Mouse (Mus musculus): ENCODE data around the gene Kntc1. TPM values are rescaled to one million over a fixed set of nuclear protein-coding genes. Genes with fewer than 3 reads are reported as not detected.

Gene Kntc1
- 2.1 TPM for polyA plus RNA-seq (2014; fragmentation: Illumina TruSeq; extraction: RNeasy Lipid Tissue Mini Kit (QIAGEN cat#74804); ENCODE audit: low read depth, low replicate concordance)

DNA sequence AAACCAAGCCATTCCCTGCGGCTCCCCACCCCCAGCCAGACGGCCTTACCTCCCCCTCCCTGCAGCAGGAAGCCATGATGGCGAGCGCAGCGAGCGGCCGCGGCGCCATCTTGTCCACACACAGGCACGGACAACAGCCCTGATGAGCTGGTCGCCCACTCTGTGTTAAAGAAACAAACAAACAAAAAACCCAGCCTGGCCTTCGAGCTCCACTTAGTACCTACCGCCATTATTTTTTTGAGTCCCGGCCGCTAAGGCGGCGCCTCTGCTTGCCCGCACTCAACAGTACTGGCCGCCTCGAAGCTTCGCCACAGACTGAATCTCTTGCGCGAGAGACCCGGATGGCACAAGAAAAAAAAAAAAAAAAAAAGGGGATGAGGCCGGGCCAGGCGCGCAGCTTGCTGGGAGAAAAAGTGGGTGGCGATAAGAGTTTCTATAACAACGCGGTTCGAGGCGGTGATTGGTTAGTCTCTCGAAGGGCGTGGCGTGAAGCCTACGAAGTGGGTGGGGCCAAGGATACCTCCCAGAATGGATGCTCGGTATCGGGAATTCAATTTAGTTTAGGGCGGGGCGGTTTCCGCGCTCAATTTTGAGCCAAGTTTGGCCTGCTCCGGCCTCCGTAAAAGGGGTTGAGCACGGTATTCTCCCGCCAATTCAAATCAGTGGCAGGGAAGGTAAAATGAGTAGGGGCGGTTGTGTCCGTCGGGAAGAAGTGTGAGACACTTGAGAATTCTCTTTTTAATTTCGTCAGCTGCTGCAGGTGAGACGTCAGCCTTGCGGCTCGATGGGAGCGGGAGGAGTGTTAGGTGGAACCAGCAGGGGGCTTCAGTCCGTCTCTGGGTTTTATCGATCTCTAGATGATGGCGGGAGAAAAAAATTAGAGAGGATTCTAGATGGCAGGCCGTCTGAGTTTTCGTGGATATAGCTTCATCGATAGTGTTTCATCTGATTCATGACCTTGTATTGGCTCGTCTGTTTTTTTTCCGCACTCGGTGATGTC lies at the start of gene Kntc1, which contains the start of gene Rsrc2:
TSS of gene Kntc1 (plus strand) at position 652 of the 1,000 bp plus-strand sequence.
TSS of gene Rsrc2 (minus strand) at position 350 of the 1,000 bp plus-strand sequence.

DNA sequence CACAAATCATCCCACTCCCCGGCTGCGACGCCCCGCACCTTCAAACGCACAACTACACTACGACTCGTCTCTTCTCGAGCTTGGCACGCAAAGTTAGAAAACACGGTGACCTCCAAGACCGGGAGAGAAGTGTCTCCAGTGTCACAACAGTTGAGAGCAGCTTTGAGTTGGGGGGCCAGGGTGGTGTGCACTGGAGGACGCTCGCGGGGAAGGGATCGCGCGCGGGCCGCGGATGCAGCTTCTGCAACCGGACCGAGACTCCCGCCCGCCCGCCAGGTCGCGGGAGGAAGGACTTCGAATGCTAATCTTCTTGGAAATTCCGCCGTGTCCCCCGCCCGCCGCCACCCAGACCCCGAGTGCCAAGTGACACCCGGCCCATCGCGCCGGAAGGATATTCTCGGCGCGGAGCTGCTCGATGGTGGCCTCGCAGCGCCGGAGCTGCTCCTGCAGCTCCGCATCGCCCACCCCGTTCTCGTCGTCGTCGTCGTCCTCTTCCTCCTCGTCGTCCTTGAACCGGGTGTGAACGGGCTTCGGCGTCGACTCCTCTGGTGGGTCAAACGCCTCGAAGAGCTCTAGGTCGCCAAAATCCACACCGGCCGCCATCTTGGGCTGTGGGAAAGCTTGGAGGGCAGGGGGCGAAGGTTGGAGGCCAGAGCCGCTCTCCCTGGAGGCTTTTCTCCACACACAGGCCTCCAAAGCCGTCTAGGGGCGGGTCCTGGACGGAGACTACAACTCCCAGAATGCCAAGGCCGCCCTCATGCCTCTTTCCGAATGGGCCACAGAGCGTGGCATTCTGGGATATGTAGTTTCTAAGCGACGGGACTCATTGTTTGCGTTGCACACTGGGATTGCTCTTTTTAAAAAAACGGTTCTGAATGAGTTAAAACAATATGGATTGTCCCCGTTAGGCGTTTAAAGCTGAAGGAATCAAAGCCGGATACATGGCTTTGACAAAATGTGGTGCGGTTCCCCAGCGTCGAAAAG lies 28.9 kb upstream of the Kntc1 start, which contains the start of gene Zcchc8:
TSS of gene Zcchc8 (minus strand) at position 773 of the 984 bp plus-strand sequence.

DNA sequence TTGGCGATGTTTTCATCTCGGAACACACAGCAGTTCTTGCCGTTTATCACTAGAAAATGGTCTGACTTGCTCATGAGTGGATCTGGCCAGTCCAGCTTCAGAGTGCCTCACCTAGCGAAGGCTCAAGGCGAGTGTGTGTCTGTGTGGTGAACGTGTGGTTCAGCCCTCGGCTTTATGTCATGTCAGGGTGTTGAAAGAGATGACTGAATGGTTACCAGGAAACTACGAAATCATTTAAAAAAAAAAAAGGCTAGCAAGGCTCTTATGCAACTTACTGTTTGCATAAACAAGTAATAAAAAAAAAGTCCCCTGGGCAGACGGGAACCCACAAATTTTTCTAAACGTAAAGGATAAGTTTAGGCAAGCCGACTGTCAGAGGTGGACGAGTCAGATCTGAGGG lies 115.8 kb downstream of the Kntc1 start, which contains the start of gene Hcar2:
TSS of gene Hcar2 (minus strand) at position 135 of the 400 bp plus-strand sequence.

Other genes starting within 250 kb of the Kntc1 start
- 0.57 TPM for gene B3gnt4, start 239.3 kb upstream of the Kntc1 start, polyA plus RNA-seq (2014; fragmentation: Illumina TruSeq; extraction: RNeasy Lipid Tissue Mini Kit (QIAGEN cat#74804); ENCODE audit: low read depth, low replicate concordance)
- gene Diablo, start 225.5 kb upstream of the Kntc1 start, polyA plus RNA-seq (2014; fragmentation: Illumina TruSeq; extraction: RNeasy Lipid Tissue Mini Kit (QIAGEN cat#74804); ENCODE audit: low read depth, low replicate concordance) = 55.7 TPM
- gene Gm49027, start 224.2 kb upstream of the Kntc1 start, polyA plus RNA-seq (2014; fragmentation: Illumina TruSeq; extraction: RNeasy Lipid Tissue Mini Kit (QIAGEN cat#74804); ENCODE audit: low read depth, low replicate concordance) = not detected
- gene Vps33a, start 176.7 kb upstream of the Kntc1 start, polyA plus RNA-seq (2014; fragmentation: Illumina TruSeq; extraction: RNeasy Lipid Tissue Mini Kit (QIAGEN cat#74804); ENCODE audit: low read depth, low replicate concordance) = 25.4 TPM
- 39.3 TPM for gene Clip1, start 65.1 kb upstream of the Kntc1 start, polyA plus RNA-seq (2014; fragmentation: Illumina TruSeq; extraction: RNeasy Lipid Tissue Mini Kit (QIAGEN cat#74804); ENCODE audit: low read depth, low replicate concordance)
- gene Zcchc8, start 28.6 kb upstream of the Kntc1 start, polyA plus RNA-seq (2014; fragmentation: Illumina TruSeq; extraction: RNeasy Lipid Tissue Mini Kit (QIAGEN cat#74804); ENCODE audit: low read depth, low replicate concordance) = 38.0 TPM
- 71.0 TPM for gene Rsrc2, start 302 bp upstream of the Kntc1 start, polyA plus RNA-seq (2014; fragmentation: Illumina TruSeq; extraction: RNeasy Lipid Tissue Mini Kit (QIAGEN cat#74804); ENCODE audit: low read depth, low replicate concordance)
- gene Hcar2, start 115.8 kb downstream of the Kntc1 start, polyA plus RNA-seq (2014; fragmentation: Illumina TruSeq; extraction: RNeasy Lipid Tissue Mini Kit (QIAGEN cat#74804); ENCODE audit: low read depth, low replicate concordance) = 8.4 TPM
- gene Hcar1, start 130.3 kb downstream of the Kntc1 start, polyA plus RNA-seq (2014; fragmentation: Illumina TruSeq; extraction: RNeasy Lipid Tissue Mini Kit (QIAGEN cat#74804); ENCODE audit: low read depth, low replicate concordance) = 29.5 TPM
- gene Denr, start 157.5 kb downstream of the Kntc1 start, polyA plus RNA-seq (2014; fragmentation: Illumina TruSeq; extraction: RNeasy Lipid Tissue Mini Kit (QIAGEN cat#74804); ENCODE audit: low read depth, low replicate concordance) = 59.7 TPM
- 1.4 TPM for gene Gm43518, start 177.7 kb downstream of the Kntc1 start, polyA plus RNA-seq (2014; fragmentation: Illumina TruSeq; extraction: RNeasy Lipid Tissue Mini Kit (QIAGEN cat#74804); ENCODE audit: low read depth, low replicate concordance)
- gene Ccdc62, start 181.0 kb downstream of the Kntc1 start, polyA plus RNA-seq (2014; fragmentation: Illumina TruSeq; extraction: RNeasy Lipid Tissue Mini Kit (QIAGEN cat#74804); ENCODE audit: low read depth, low replicate concordance) = 16.7 TPM
- gene Hip1r, start 223.9 kb downstream of the Kntc1 start, polyA plus RNA-seq (2014; fragmentation: Illumina TruSeq; extraction: RNeasy Lipid Tissue Mini Kit (QIAGEN cat#74804); ENCODE audit: low read depth, low replicate concordance) = 79.1 TPM